Mouse (Mus musculus): ENCODE measurements around the gene Celf5. TPM values are rescaled to one million over a fixed set of nuclear protein-coding genes. Genes with fewer than 3 reads are reported as not detected.

The Celf5 gene
- 60.1 and 63.6 TPM in 2 replicates for polyA plus RNA-seq (2015; fragmentation: Nextera tagmentation; extraction: Ambion mirVana)

DNA sequence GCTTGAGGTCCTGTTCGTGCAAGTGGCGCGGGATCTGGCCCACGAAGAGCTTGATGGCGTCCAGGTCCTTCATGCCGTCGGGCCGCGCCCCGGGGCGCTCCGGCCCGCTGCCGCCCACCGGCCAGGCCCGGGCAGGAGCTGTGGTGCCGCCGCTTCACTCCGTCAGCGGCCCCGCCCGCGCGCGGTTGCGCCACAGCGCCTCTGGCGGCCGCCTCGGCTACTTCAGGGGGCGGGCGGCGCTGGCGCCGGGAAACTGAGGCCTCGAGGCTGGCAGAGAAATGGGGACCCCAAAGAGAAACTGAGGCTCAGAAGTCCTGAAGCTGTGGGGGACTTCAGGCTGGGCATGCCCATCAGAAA, at the start of gene Celf5:
TSS of gene Celf5 (minus strand) at position 177 of the 357 bp plus-strand sequence.
- Histone ChIP-seq H3K9me3 (ENCODE audit: control insufficient read depth, low read length) (no peaks in the 10 kb centered on the region), H3K4me2 (ENCODE audit: low read length) (peak within 1 kb of the TSS; percentile 71), H3K4me3 (ENCODE audit: low read length) (peak within 1 kb of the TSS; percentile 66), H3K4me1 (ENCODE audit: control insufficient read depth, insufficient read depth, low read depth, low read length) (peaks cover 29% of the 10 kb centered on the region), H3K27ac (ENCODE audit: low read depth, low read length) (peak within 1 kb of the TSS; percentile 82), H3K9ac (ENCODE audit: low read depth, low read length) (peak within 1 kb of the TSS; percentile 81), H3K36me3 (ENCODE audit: control insufficient read depth, insufficient read depth, low read length) (peaks cover 8% of the 10 kb centered on the region), H3K27me3 (replicated peaks; ENCODE audit: control insufficient read depth, insufficient read depth, low read length) (no peaks in the 10 kb centered on the region)
- ATAC-seq: peak; percentile 63
- under 1% methylated on average over 36 of the region's 36 CpGs for WGBS

DNA sequence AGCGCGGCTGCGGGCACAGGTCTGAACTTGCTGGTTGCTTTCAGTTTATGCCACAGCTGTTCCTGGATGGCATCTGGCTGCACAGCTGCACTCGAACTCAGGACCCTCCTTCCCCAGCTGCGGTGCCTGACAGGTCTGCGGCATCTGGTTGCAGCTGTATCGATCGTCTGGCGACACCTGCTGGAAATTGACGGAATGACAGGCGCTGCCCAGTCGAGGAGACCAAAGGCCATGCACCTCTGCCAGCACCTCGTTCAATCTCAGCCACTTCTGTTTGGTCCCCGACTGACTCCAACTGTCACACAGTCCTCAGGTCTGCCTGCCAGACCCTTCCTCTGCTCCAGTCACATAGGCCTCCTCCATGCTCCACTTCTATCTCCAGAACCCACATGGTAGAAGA, 44.3 kb upstream of the Celf5 start:
- no peak overlapping the region for H3K4me2 ChIP-seq (ENCODE audit: low read length)

DNA sequence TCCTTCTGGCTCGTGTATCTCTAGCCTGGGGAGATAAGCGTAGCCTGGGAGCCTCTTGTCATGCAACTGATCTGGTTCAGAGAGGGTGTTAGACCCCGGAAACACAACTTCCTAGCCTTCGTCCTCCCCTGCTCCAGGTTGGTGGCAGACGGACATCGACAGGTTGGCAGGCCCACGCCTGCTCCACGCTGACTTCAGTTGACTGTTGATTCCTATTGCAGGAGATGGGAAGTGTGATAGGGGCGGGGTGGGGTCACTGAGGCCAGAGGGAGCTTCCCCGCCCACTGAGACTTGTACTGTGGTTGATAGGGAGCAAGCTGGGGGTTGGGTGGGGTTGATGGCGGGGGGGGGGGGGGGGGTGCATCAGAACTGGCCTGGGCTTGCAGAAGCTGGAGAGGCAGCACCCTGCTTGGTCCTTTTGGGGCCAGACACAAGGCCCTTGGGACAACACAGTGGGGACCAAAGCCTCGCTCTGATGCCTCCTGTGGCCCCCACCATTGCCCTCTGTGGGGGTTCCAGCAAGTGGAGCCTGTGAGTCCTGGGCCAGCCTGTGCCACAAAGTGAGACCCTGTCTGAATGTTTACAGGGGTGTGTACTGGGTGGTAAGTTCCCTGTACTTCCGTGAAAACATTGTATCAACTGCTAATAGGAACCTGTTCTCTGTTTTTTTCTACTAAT, 42.6 kb upstream of the Celf5 start:
- no peak overlapping the region for H3K27ac ChIP-seq (ENCODE audit: low read depth, low read length)
- no peak for ATAC-seq
- no peak overlapping the region for H3K4me2 ChIP-seq (ENCODE audit: low read length)
- H3K4me1 ChIP-seq (ENCODE audit: control insufficient read depth, insufficient read depth, low read depth, low read length): no peaks in the 10 kb centered on the region
- H3K27me3 ChIP-seq (replicated peaks; ENCODE audit: control insufficient read depth, insufficient read depth, low read length): 0 out of 2 replicates have a peak, but pooled peaks cover 2% of the 10 kb centered on the region
- no peak overlapping the region for H3K4me3 ChIP-seq (ENCODE audit: low read length)
- no peaks in the 10 kb centered on the region for H3K9me3 ChIP-seq (ENCODE audit: control insufficient read depth, low read length)
- no peak overlapping the region for H3K9ac ChIP-seq (ENCODE audit: low read depth, low read length)
- 60% methylated on average over 12 of the region's 13 CpGs for WGBS
- peaks cover 10% of the 10 kb centered on the region for H3K36me3 ChIP-seq (ENCODE audit: control insufficient read depth, insufficient read depth, low read length)

More for the DNA sequence above, 44.3 kb upstream of the Celf5 start:
- Histone ChIP-seq H3K9ac (ENCODE audit: low read depth, low read length) (no peak overlapping the region), H3K4me1 (ENCODE audit: control insufficient read depth, insufficient read depth, low read depth, low read length) (no peaks in the 10 kb centered on the region), H3K27me3 (replicated peaks; ENCODE audit: control insufficient read depth, insufficient read depth, low read length) (0 out of 2 replicates have a peak, but pooled peaks cover 2% of the 10 kb centered on the region), H3K27ac (ENCODE audit: low read depth, low read length) (no peak overlapping the region), H3K9me3 (ENCODE audit: control insufficient read depth, low read length) (no peaks in the 10 kb centered on the region), H3K4me3 (ENCODE audit: low read length) (no peak overlapping the region), H3K36me3 (ENCODE audit: control insufficient read depth, insufficient read depth, low read length) (peaks cover 20% of the 10 kb centered on the region)
- 17% methylated on average over 14 of the region's 14 CpGs for WGBS
- 0 out of 2 replicates have a peak, but pooled peaks have one; percentile 35 for ATAC-seq

DNA sequence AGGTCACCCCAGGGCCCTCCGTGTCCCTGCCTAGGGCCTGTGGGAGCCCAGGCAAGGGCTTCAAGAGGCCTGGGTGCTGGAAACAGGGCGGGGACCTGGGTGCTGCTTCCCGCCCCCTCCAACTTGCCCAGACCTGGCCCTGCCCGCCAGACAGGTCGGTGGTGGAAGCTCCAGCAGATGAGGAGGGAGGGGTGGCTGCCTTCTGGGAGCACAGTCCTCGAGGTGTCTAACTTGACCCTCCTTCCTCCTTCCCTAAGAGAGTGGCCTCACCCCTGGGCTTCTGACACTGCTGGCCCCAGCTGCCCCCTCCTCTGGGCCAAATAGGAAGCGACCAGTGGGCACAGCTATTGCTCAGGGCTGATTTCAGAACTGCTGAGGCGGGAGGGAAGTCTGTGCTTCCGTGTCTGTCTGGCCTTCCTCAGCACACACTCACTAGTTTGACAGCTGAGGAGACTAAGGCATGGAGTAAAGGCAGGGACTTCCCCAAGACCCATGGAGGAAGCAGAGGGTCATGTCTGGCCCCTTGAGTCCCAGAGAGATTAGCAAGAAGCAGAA, 41.6 kb upstream of the Celf5 start, which contains the start of gene Gna15:
TSS of gene Gna15 (minus strand) at position 175 of the 555 bp plus-strand sequence.
- 37% methylated on average over 7 of the region's 9 CpGs for WGBS
- Histone ChIP-seq H3K27ac (ENCODE audit: low read depth, low read length) (no peak within 1 kb of the TSS), H3K4me2 (ENCODE audit: low read length) (no peak within 1 kb of the TSS), H3K9ac (ENCODE audit: low read depth, low read length) (0 out of 2 replicates have a peak within 1 kb of the TSS, but pooled peaks have one; percentile 24), H3K4me1 (ENCODE audit: control insufficient read depth, insufficient read depth, low read depth, low read length) (no peaks in the 10 kb centered on the region), H3K27me3 (replicated peaks; ENCODE audit: control insufficient read depth, insufficient read depth, low read length) (peaks cover 6% of the 10 kb centered on the region; the same call in 1 of the 2 replicates), H3K9me3 (ENCODE audit: control insufficient read depth, low read length) (no peaks in the 10 kb centered on the region), H3K36me3 (ENCODE audit: control insufficient read depth, insufficient read depth, low read length) (no peaks in the 10 kb centered on the region; the same call in 1 of the 2 replicates), H3K4me3 (ENCODE audit: low read length) (no peak within 1 kb of the TSS)
- no peak for ATAC-seq

DNA sequence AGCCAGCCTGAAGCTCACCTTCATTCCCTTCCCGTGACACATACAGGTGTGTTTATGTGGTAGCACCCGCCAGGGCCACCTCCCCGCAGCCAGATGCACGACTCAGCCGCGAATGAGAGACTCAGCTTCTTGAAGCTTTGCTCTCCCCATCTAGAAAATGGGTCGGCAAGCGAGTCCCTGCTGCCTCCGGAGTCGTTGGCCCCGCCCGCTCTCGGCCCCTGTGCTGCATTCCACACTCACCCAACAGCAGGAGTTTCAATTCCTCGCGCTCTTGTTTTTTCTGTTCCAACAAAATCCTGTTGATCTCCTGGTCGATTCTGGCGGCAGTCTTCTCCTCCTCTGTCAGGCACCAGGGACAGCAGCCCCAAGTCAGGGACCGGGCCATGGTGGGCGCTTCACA, 41.1 kb upstream of the Celf5 start:
- Histone ChIP-seq H3K4me2 (ENCODE audit: low read length) (no peak overlapping the region), H3K9ac (ENCODE audit: low read depth, low read length) (0 out of 2 replicates have a peak overlapping the region, but pooled peaks have one; percentile 24), H3K27ac (ENCODE audit: low read depth, low read length) (no peak overlapping the region), H3K4me3 (ENCODE audit: low read length) (no peak overlapping the region), H3K27me3 (replicated peaks; ENCODE audit: control insufficient read depth, insufficient read depth, low read length) (peaks cover 6% of the 10 kb centered on the region; the same call in 1 of the 2 replicates), H3K36me3 (ENCODE audit: control insufficient read depth, insufficient read depth, low read length) (no peaks in the 10 kb centered on the region), H3K9me3 (ENCODE audit: control insufficient read depth, low read length) (no peaks in the 10 kb centered on the region), H3K4me1 (ENCODE audit: control insufficient read depth, insufficient read depth, low read depth, low read length) (no peaks in the 10 kb centered on the region)
- WGBS: 25% methylated on average over 19 of the region's 19 CpGs
- ATAC-seq: no peak

DNA sequence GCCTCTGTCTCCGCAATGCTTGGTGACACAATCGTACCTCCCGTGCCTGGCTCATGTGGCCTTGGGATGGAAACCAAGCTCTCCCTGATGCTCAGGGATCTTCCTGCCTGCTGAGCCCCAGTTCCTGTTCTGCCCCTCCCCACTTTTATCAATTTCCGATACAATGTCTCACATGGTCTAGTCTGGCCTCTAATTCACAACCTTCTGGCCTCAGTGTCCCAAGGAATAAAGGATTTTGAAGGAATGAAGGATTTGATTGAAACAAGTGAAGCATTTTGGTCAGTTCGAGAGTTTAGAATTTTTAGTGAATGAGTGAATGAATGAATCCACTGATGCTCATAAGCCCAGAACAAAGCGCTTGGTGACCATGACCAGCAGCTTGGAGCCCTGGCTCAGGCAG, 40.6 kb upstream of the Celf5 start:
- ATAC-seq: no peak
- H3K4me3 ChIP-seq (ENCODE audit: low read length): no peak overlapping the region
- no peak overlapping the region for H3K4me2 ChIP-seq (ENCODE audit: low read length)
- H3K36me3 ChIP-seq (ENCODE audit: control insufficient read depth, insufficient read depth, low read length): no peaks in the 10 kb centered on the region
- 83% methylated on average over 6 of the region's 6 CpGs for WGBS
- H3K27ac ChIP-seq (ENCODE audit: low read depth, low read length): no peak overlapping the region
- H3K4me1 ChIP-seq (ENCODE audit: control insufficient read depth, insufficient read depth, low read depth, low read length): no peaks in the 10 kb centered on the region
- H3K27me3 ChIP-seq (replicated peaks; ENCODE audit: control insufficient read depth, insufficient read depth, low read length): peaks cover 6% of the 10 kb centered on the region; the same call in 1 of the 2 replicates
- no peak overlapping the region for H3K9ac ChIP-seq (ENCODE audit: low read depth, low read length)
- H3K9me3 ChIP-seq (ENCODE audit: control insufficient read depth, low read length): no peaks in the 10 kb centered on the region

DNA sequence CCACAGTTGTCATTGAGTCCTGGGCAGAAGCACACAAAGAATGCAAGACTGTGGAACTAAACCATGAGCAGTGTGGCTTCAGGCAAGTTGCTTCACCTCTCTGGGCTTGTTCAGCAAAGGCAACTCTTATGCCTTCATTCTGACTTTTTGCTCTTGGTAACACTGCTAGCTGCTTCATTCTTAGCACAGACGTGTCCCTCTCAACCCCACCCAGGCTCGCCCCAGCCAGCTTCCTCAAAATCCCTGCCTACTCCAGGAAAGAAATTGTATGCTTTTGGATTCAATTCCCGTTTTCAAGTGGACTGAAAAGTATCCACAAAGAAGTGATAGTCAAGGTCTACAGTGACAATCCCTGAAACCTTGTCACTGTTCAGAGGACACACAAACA, 37.5 kb upstream of the Celf5 start:
- H3K36me3 ChIP-seq (ENCODE audit: control insufficient read depth, insufficient read depth, low read length): no peaks in the 10 kb centered on the region
- H3K4me1 ChIP-seq (ENCODE audit: control insufficient read depth, insufficient read depth, low read depth, low read length): no peaks in the 10 kb centered on the region
- no peak overlapping the region for H3K4me2 ChIP-seq (ENCODE audit: low read length)
- no peaks in the 10 kb centered on the region for H3K9me3 ChIP-seq (ENCODE audit: control insufficient read depth, low read length)
- H3K9ac ChIP-seq (ENCODE audit: low read depth, low read length): no peak overlapping the region
- H3K4me3 ChIP-seq (ENCODE audit: low read length): no peak overlapping the region
- no peak overlapping the region for H3K27ac ChIP-seq (ENCODE audit: low read depth, low read length)
- no peak for ATAC-seq
- H3K27me3 ChIP-seq (replicated peaks; ENCODE audit: control insufficient read depth, insufficient read depth, low read length): peaks cover 6% of the 10 kb centered on the region; the same call in 1 of the 2 replicates
- 70% methylated on average over 3 of the region's 3 CpGs for WGBS

DNA sequence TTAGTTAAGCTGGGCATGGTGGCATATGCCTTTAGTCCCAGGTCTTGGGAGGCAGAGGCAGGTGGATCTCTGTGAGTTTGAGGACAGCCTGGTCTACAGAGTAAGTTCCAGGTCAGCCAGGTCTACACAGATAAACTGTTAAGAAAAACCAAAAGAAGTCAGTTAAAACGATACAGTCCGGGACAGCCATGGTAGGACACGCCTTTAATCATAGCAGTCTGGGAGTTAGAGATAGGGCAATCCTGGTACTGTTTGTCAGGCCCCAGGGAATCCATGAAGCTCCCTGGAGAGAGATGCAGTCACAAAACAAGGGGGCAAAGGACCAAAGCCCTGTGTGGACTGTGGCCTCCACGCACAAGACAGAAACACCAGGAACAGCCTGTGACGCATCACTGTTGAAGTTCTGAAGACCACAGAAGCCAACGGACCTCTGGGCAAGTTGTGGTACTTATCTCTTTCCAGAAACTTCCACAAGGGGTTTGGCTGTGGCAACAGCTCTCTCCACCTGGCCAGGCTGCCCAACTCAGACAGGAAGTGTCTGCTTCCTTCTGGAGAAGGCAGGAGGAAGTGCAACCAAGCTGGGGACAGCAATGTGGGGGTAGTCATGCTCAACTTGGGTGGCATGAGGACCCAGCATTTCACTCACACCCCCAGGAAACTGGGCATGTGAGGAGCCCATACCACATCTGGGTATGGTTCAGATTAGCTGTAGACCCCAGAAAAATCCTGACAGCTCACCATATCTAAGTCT, 36.9 kb upstream of the Celf5 start:
- 85% methylated on average over 6 of the region's 6 CpGs for WGBS
- H3K36me3 ChIP-seq (ENCODE audit: control insufficient read depth, insufficient read depth, low read length): no peaks in the 10 kb centered on the region

DNA sequence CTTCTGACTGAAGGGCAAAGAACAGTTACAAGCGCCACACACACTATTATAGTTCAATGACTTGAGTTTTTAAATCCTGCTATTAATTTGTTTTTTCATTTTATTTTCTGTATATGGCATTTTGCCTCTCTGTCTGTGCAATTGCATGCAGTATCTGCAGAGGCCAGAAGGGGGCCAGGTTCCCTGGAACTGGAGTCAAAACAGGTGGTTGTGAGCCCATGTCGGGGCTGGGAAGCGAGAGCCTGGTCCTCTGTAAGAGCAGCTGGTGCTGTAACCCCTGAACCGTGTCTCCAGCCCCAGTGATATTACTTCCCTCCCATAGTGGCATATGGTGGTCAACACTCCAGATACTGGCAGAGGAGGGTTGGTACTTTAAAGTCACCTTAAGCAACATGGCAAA, 36.0 kb upstream of the Celf5 start:
- no peak overlapping the region for H3K27ac ChIP-seq (ENCODE audit: low read depth, low read length)
- peaks cover 5% of the 10 kb centered on the region; the same call in 1 of the 2 replicates for H3K27me3 ChIP-seq (replicated peaks; ENCODE audit: control insufficient read depth, insufficient read depth, low read length)
- H3K4me3 ChIP-seq (ENCODE audit: low read length): no peak overlapping the region
- WGBS: 13% methylated on average over 4 of the region's 4 CpGs
- H3K9ac ChIP-seq (ENCODE audit: low read depth, low read length): no peak overlapping the region
- H3K9me3 ChIP-seq (ENCODE audit: control insufficient read depth, low read length): no peaks in the 10 kb centered on the region
- no peak overlapping the region for H3K4me2 ChIP-seq (ENCODE audit: low read length)
- ATAC-seq: no peak
- no peaks in the 10 kb centered on the region for H3K4me1 ChIP-seq (ENCODE audit: control insufficient read depth, insufficient read depth, low read depth, low read length)
- no peaks in the 10 kb centered on the region for H3K36me3 ChIP-seq (ENCODE audit: control insufficient read depth, insufficient read depth, low read length)

More for the DNA sequence above, 36.9 kb upstream of the Celf5 start:
- Histone ChIP-seq H3K27me3 (replicated peaks; ENCODE audit: control insufficient read depth, insufficient read depth, low read length) (peaks cover 6% of the 10 kb centered on the region; the same call in 1 of the 2 replicates), H3K9me3 (ENCODE audit: control insufficient read depth, low read length) (no peaks in the 10 kb centered on the region), H3K9ac (ENCODE audit: low read depth, low read length) (no peak overlapping the region), H3K27ac (ENCODE audit: low read depth, low read length) (no peak overlapping the region), H3K4me2 (ENCODE audit: low read length) (no peak overlapping the region), H3K4me1 (ENCODE audit: control insufficient read depth, insufficient read depth, low read depth, low read length) (no peaks in the 10 kb centered on the region), H3K4me3 (ENCODE audit: low read length) (no peak overlapping the region)
- no peak for ATAC-seq
